7 mouse cellular contexts compared by ENCODE assay signal in genomic region chr9:51075780-51076179, GRCm38 (mm10). TPM values are rescaled to one million over a fixed set of nuclear protein-coding genes. Genes with fewer than 3 reads are reported as not detected.
DNase-seq lines count a peak whose midpoint lies in the region; ATAC-seq and TF ChIP-seq lines count a peak whose summit lies in the region.

No protein-coding gene starts in this region.

- no peak for TF ChIP-seq CTCF in E14TG2a.4 (conservative IDR thresholded peaks at IDR 0.05; ENCODE audit: low read length)

- peak overlapping the region; percentile 61; the same call in 1 of the 2 replicates for H3K9ac ChIP-seq in embryonic facial prominence, embryonic 14.5 days (ENCODE audit: low read depth, low read length)

- ATAC-seq in embryonic facial prominence, embryonic 14.5 days (ENCODE audit: low read depth), result no peak; the same call in 1 of the 2 replicates

- H3K27me3 ChIP-seq in E14TG2a.4 (ENCODE audit: insufficient read depth, low read length), result peaks cover 48% of the 10 kb centered on the region
- H3K27me3 ChIP-seq in embryonic facial prominence, embryonic 14.5 days (replicated peaks; ENCODE audit: control insufficient read depth, insufficient read depth, low read length), result no peaks in the 10 kb centered on the region
- H3K27me3 ChIP-seq in limb, embryonic 10.5 days (ENCODE audit: low read depth, poor library complexity, severe bottlenecking), result 0 out of 2 replicates have a peak, but pooled peaks cover 13% of the 10 kb centered on the region

- H3K27ac ChIP-seq in embryonic facial prominence, embryonic 14.5 days (replicated peaks; ENCODE audit: low read depth, low read length), result no peak overlapping the region
- H3K27ac ChIP-seq in limb, embryonic 10.5 days, result peak overlapping the region; percentile 42; the same call in 1 of the 2 replicates

- H3K4me1 ChIP-seq in E14TG2a.4 (replicated peaks; ENCODE audit: low read depth, low read length), result peaks cover 22% of the 10 kb centered on the region
- peaks cover 12% of the 10 kb centered on the region for H3K4me1 ChIP-seq in embryonic facial prominence, embryonic 14.5 days (ENCODE audit: control insufficient read depth, insufficient read depth, low read length)
- peaks cover 23% of the 10 kb centered on the region for H3K4me1 ChIP-seq in limb, embryonic 10.5 days

- peak; percentile 42 for DNase-seq in NIH3T3 (ENCODE audit: low read depth)
- peak; percentile 69 for DNase-seq in embryonic facial prominence, embryonic 14.5 days (ENCODE audit: low spot score)
- peak; percentile 47 for DNase-seq in heart, postnatal 4 days
- peak; percentile 32 for DNase-seq in limb, embryonic 10.5 days (ENCODE audit: low spot score)
- DNase-seq in mesoderm, embryonic 11.5 days (ENCODE audit: low read depth, low spot score), result peak; percentile 2
- DNase-seq in c-Kit-positive CD71-positive TER-119-positive erythroid progenitor cells, embryonic 14.5 days (ENCODE audit: low spot score), result no peak

- WGBS in embryonic facial prominence, embryonic 14.5 days, result 18% methylated on average over 3 of the region's 3 CpGs
- WGBS in limb, embryonic 10.5 days, result 26% methylated on average over 3 of the region's 3 CpGs

- peak overlapping the region; percentile 95 for H3K4me2 ChIP-seq in embryonic facial prominence, embryonic 14.5 days (ENCODE audit: low read depth, low read length)

- H3K9me3 ChIP-seq in E14TG2a.4 (ENCODE audit: low read length), result no peaks in the 10 kb centered on the region
- H3K9me3 ChIP-seq in embryonic facial prominence, embryonic 14.5 days (ENCODE audit: control insufficient read depth, low read length), result no peaks in the 10 kb centered on the region
- H3K9me3 ChIP-seq in limb, embryonic 10.5 days (replicated peaks), result no peaks in the 10 kb centered on the region

- H3K4me3 ChIP-seq in E14TG2a.4 (replicated peaks; ENCODE audit: low read length), result peak overlapping the region; percentile 51
- peak overlapping the region; percentile 50 for H3K4me3 ChIP-seq in embryonic facial prominence, embryonic 14.5 days (ENCODE audit: low read depth, low read length)
- peak overlapping the region; percentile 57 for H3K4me3 ChIP-seq in limb, embryonic 10.5 days

- H3K36me3 ChIP-seq in E14TG2a.4 (ENCODE audit: insufficient read depth, low read length), result no peaks in the 10 kb centered on the region
- H3K36me3 ChIP-seq in embryonic facial prominence, embryonic 14.5 days (ENCODE audit: control insufficient read depth, insufficient read depth, low read length), result no peaks in the 10 kb centered on the region
- H3K36me3 ChIP-seq in limb, embryonic 10.5 days, result no peaks in the 10 kb centered on the region

RNA-seq across cellular contexts. Expression of gene Layn, which starts 1.1 kb away (rescaled TPM):
- polyA plus RNA-seq in embryonic facial prominence, embryonic 14.5 days (2014; fragmentation: Nextera tagmentation; extraction: Ambion mirVana), result 5.0 and 6.0 TPM in 2 replicates
- 1 to 10 TPM; 7.6 to 9.1 TPM for total RNA-seq in heart, postnatal 4 days (2021)
- polyA plus RNA-seq in limb, embryonic 10.5 days (2016; fragmentation: Nextera tagmentation; extraction: Ambion mirVana), result 1.0 and 3.7 TPM in 2 replicates

RNA-seq across cellular contexts. Expression of gene Btg4, which starts 15.1 kb away (rescaled TPM):
- polyA plus RNA-seq in embryonic facial prominence, embryonic 14.5 days (2014; fragmentation: Nextera tagmentation; extraction: Ambion mirVana), result 0.31 and 0.39 TPM in 2 replicates
- total RNA-seq in heart, postnatal 4 days (2021), result not detected
- not detected in 2 replicates for polyA plus RNA-seq in limb, embryonic 10.5 days (2016; fragmentation: Nextera tagmentation; extraction: Ambion mirVana)

RNA-seq across cellular contexts. Expression of gene 4833427G06Rik, which starts 26.1 kb away (rescaled TPM):
- polyA plus RNA-seq in embryonic facial prominence, embryonic 14.5 days (2014; fragmentation: Nextera tagmentation; extraction: Ambion mirVana), result 0.93 and 5.0 TPM in 2 replicates
- not detected for total RNA-seq in heart, postnatal 4 days (2021)
- polyA plus RNA-seq in limb, embryonic 10.5 days (2016; fragmentation: Nextera tagmentation; extraction: Ambion mirVana), result 0.15 TPM in 1 of 2 replicates, not detected in the other
